Mouse (Mus musculus) ES-CJ7 (cell line): Measurements from ENCODE around the gene Hmcn2.
A peak's percentile ranks its signal among the peaks of the same experiment; 100 is the strongest.

Experiments used
- DNase-seq: peaks from one replicate; pipeline ENCODE4 v3.0.0; 2011; ENCODE audit warnings: low read depth, low spot score

Gene Hmcn2

GRCm38 (mm10) chr2:31304801-31305665, 9.2 kb upstream of the Hmcn2 start:
- peak; percentile 93 for DNase-seq

- peak; percentile 58 for DNase-seq
Measured at GRCm38 (mm10) chr2:31305684-31306083, 8.5 kb upstream of the Hmcn2 start.

- peak; percentile 45 for DNase-seq
Measured at GRCm38 (mm10) chr2:31308257-31308656, 6.0 kb upstream of the Hmcn2 start.

- no peak for DNase-seq
Measured at GRCm38 (mm10) chr2:31309549-31309948, 4.7 kb upstream of the Hmcn2 start.

- no peak for DNase-seq
Measured at GRCm38 (mm10) chr2:31318162-31318561, 3.9 kb downstream of the Hmcn2 start.

GRCm38 (mm10) chr2:31319200-31319599, 5.0 kb downstream of the Hmcn2 start:
- no peak for DNase-seq

GRCm38 (mm10) chr2:31327186-31327585, 13.0 kb downstream of the Hmcn2 start:
- no peak for DNase-seq

- no peak for DNase-seq
Measured at GRCm38 (mm10) chr2:31337706-31338330, 23.6 kb downstream of the Hmcn2 start.

- DNase-seq: no peak
Measured at GRCm38 (mm10) chr2:31339826-31340225, 25.6 kb downstream of the Hmcn2 start.

GRCm38 (mm10) chr2:31341726-31342535, 27.7 kb downstream of the Hmcn2 start:
- DNase-seq: no peak

GRCm38 (mm10) chr2:31346096-31346495, 31.9 kb downstream of the Hmcn2 start:
- DNase-seq: peak; percentile 76

- no peak for DNase-seq
Measured at GRCm38 (mm10) chr2:31348373-31348772, 34.2 kb downstream of the Hmcn2 start.

- DNase-seq: no peak
Measured at GRCm38 (mm10) chr2:31348850-31349249, 34.6 kb downstream of the Hmcn2 start.

- no peak for DNase-seq
Measured at GRCm38 (mm10) chr2:31356771-31357170, 42.6 kb downstream of the Hmcn2 start.

GRCm38 (mm10) chr2:31359316-31359715, 45.1 kb downstream of the Hmcn2 start:
- no peak for DNase-seq

GRCm38 (mm10) chr2:31367186-31367585, 53.0 kb downstream of the Hmcn2 start:
- DNase-seq: no peak

- no peak for DNase-seq
Measured at GRCm38 (mm10) chr2:31371396-31371795, 57.2 kb downstream of the Hmcn2 start.

GRCm38 (mm10) chr2:31372186-31372585, 58.0 kb downstream of the Hmcn2 start:
- peak; percentile 25 for DNase-seq

- no peak for DNase-seq
Measured at GRCm38 (mm10) chr2:31374415-31374814, 60.2 kb downstream of the Hmcn2 start.

GRCm38 (mm10) chr2:31376057-31376456, 61.8 kb downstream of the Hmcn2 start:
- no peak for DNase-seq

- no peak for DNase-seq
Measured at GRCm38 (mm10) chr2:31377481-31377880, 63.3 kb downstream of the Hmcn2 start.

GRCm38 (mm10) chr2:31381292-31381846, 67.2 kb downstream of the Hmcn2 start:
- DNase-seq: peak; percentile 76
